ENCODE assay signal across 11 mouse cellular contexts in genomic region chr15:61400720-61401119, GRCm38 (mm10).
DNase-seq lines count a peak whose midpoint lies in the region; ATAC-seq and TF ChIP-seq lines count a peak whose summit lies in the region.
"Had no signal": no experiment of that assay in that cellular context is flagged by ENCODE, and none has a peak within 500 bp of the region (broad histone marks: within the 10 kb centered on the region; RNA-seq: fewer than 3 reads in every experiment).

No protein-coding gene starts in this region.

- ATAC-seq in midbrain, postnatal 0 days (ENCODE audit: low FRiP score): no peak
- no peak for ATAC-seq in midbrain, embryonic 15.5 days (replicated peaks)

- no peak overlapping the region for H3K4me2 ChIP-seq in midbrain, postnatal 0 days (ENCODE audit: low read depth, low read length, poor library complexity, severe bottlenecking)
- H3K4me2 ChIP-seq in midbrain, embryonic 15.5 days: no peak overlapping the region
- H3K4me2 ChIP-seq: embryonic facial prominence, embryonic 13.5 days had no signal

- H3K9me3 ChIP-seq in midbrain, postnatal 0 days (ENCODE audit: low read length): no peaks in the 10 kb centered on the region
- no peaks in the 10 kb centered on the region for H3K9me3 ChIP-seq in midbrain, embryonic 15.5 days
- H3K9me3 ChIP-seq: embryonic facial prominence, embryonic 13.5 days had no signal

- no peaks in the 10 kb centered on the region for H3K36me3 ChIP-seq in midbrain, postnatal 0 days (ENCODE audit: insufficient read depth, low read length)
- H3K36me3 ChIP-seq in midbrain, embryonic 15.5 days (replicated peaks): no peaks in the 10 kb centered on the region
- H3K36me3 ChIP-seq: embryonic facial prominence, embryonic 13.5 days had no signal

- no peak overlapping the region for H3K27ac ChIP-seq in midbrain, postnatal 0 days (ENCODE audit: low read depth, low read length)
- no peak overlapping the region for H3K27ac ChIP-seq in midbrain, embryonic 15.5 days
- H3K27ac ChIP-seq: embryonic facial prominence, embryonic 13.5 days had no signal

- H3K4me1 ChIP-seq in midbrain, postnatal 0 days (ENCODE audit: insufficient read depth, low read length): no peaks in the 10 kb centered on the region
- no peaks in the 10 kb centered on the region for H3K4me1 ChIP-seq in midbrain, embryonic 15.5 days
- H3K4me1 ChIP-seq: embryonic facial prominence, embryonic 13.5 days had no signal

- H3K27me3 ChIP-seq in midbrain, postnatal 0 days (ENCODE audit: insufficient read depth, low read length): no peaks in the 10 kb centered on the region
- no peaks in the 10 kb centered on the region for H3K27me3 ChIP-seq in midbrain, embryonic 15.5 days (replicated peaks)
- H3K27me3 ChIP-seq: embryonic facial prominence, embryonic 13.5 days had no signal

- H3K4me3 ChIP-seq in midbrain, postnatal 0 days (ENCODE audit: low read depth, low read length): no peak overlapping the region
- no peak overlapping the region for H3K4me3 ChIP-seq in midbrain, embryonic 15.5 days
- H3K4me3 ChIP-seq: embryonic facial prominence, embryonic 13.5 days had no signal

- peak; percentile 23 to 39 for DNase-seq in heart, postnatal 10 days
- DNase-seq in heart, adult 11 months: no peak
- peak; percentile 32 for DNase-seq in midbrain, postnatal 0 days (ENCODE audit: low spot score)
- DNase-seq in Muller cell, postnatal 12 days (ENCODE audit: inconsistent ontology term): peak; percentile 25
- DNase-seq in lung, postnatal 36 days: peak; percentile 54
- DNase-seq in cerebellum, adult 8-10 months: no peak
- DNase-seq in kidney, postnatal 4 days: no peak
- DNase-seq: adrenal gland, adult 8-10 months; right cerebral cortex, postnatal 4 days had no signal

- TF ChIP-seq CTCF in midbrain, postnatal 0 days (IDR thresholded peaks at IDR 0.05): peak; percentile 51

- intact Hi-C loops in heart, postnatal 10 days (cut with DNase I): loop anchor here (5.0 kb wide), 1 partner anchor 582 kb away; no protein-coding TSS in a partner anchor

- H3K9ac ChIP-seq in midbrain, postnatal 0 days (replicated peaks; ENCODE audit: low read length, poor library complexity, severe bottlenecking): no peak overlapping the region
- H3K9ac ChIP-seq in midbrain, embryonic 15.5 days: no peak overlapping the region
- H3K9ac ChIP-seq: embryonic facial prominence, embryonic 13.5 days had no signal

Comparison
In these comparisons a context has a peak if more than half of its experiments do, and no peak if none do; other contexts are left out.
1. DNase-seq: peak in heart, postnatal 10 days (2 of 2), midbrain, postnatal 0 days (single experiment), Muller cell, postnatal 12 days (single experiment) and lung, postnatal 36 days (single experiment); none in heart, adult 11 months (single experiment), cerebellum, adult 8-10 months (single experiment) and kidney, postnatal 4 days (0 of 2).